Mouse (Mus musculus) embryonic facial prominence, embryonic 11.5 days (tissue): Measurements from ENCODE around the gene Emilin3. TPM values are rescaled to one million over a fixed set of nuclear protein-coding genes. Genes with fewer than 3 reads are reported as not detected.

Experiments
- ATAC-seq: fragments of 200-750 bp; cut with Nextera tagmentation; replicated peaks from 2 replicates; pipeline ENCODE4 v1.8.0; 2017; ENCODE audit warnings: low read depth; ENCODE audit not compliant: insufficient number of reproducible peaks, low FRiP score, low TSS enrichment
- DNase-seq: peaks from one replicate; pipeline ENCODE4 v3.0.0-alpha.2; 2015; ENCODE audit warnings: low spot score
- H3K27ac ChIP-seq: fragments of 300-500 bp; sonication (generic); replicated peaks from 2 replicates; pipeline ENCODE4 v1.5.1; 2014; ENCODE audit warnings: mild to moderate bottlenecking, low read depth, low read length, control low read depth
- H3K27me3 ChIP-seq: fragments of 300-500 bp; sonication (generic); 2 replicates; pipeline ENCODE4 v1.6.1; 2014; ENCODE audit warnings: mild to moderate bottlenecking, low read length, moderate library complexity, mixed read lengths; ENCODE audit not compliant: control insufficient read depth, insufficient read depth
- H3K36me3 ChIP-seq: fragments of 300-500 bp; sonication (generic); replicated peaks from 2 replicates; pipeline ENCODE4 v1.6.1; 2014; ENCODE audit warnings: low read depth, mild to moderate bottlenecking, low read length, moderate library complexity, mixed read lengths; ENCODE audit not compliant: control insufficient read depth, insufficient read depth
- H3K4me1 ChIP-seq: fragments of 300-500 bp; sonication (generic); 2 replicates; pipeline ENCODE4 v1.6.1; 2014; ENCODE audit warnings: low read length, mixed read lengths; ENCODE audit not compliant: control insufficient read depth, insufficient read depth
- H3K4me2 ChIP-seq: fragments of 300-500 bp; sonication (generic); 2 replicates; pipeline ENCODE4 v1.6.1; 2014; ENCODE audit warnings: low read depth, mild to moderate bottlenecking, control low read depth, low read length, moderate library complexity
- H3K4me3 ChIP-seq: fragments of 300-500 bp; sonication (generic); 2 replicates; pipeline ENCODE4 v1.5.1; 2014; ENCODE audit warnings: low read depth, low read length, control low read depth
- H3K9ac ChIP-seq: fragments of 300-500 bp; sonication (generic); replicated peaks from 2 replicates; pipeline ENCODE4 v1.6.1; 2014; ENCODE audit warnings: mild to moderate bottlenecking, control low read depth, low read length
- H3K9me3 ChIP-seq: fragments of 300-500 bp; sonication (generic); replicated peaks from 2 replicates; pipeline ENCODE4 v1.6.1; 2016; ENCODE audit warnings: mild to moderate bottlenecking, low read length, inconsistent platforms, mixed read lengths; ENCODE audit not compliant: control insufficient read depth
- WGBS: fragments of 180-500 bp; shearing (Covaris S2); extraction: QIAGEN DNeasy Blood & Tissue Kit; methylation state at CpG from one replicate; pipeline ENCODE4 v1.1.7; 2014; 5-methylcytosine and 5-hydroxymethylcytosine counted together
- polyA plus RNA-seq: library from polyadenylated mRNA; unstranded; fragments of >200 nt; fragmentation: Nextera tagmentation; extraction: Ambion mirVana; gene quantifications from 2 replicates; pipeline ENCODE4 v1.2.1, GENCODE M21; 2014

The Emilin3 gene
- polyA plus RNA-seq, 1 experiment from 2014 or later = 3.3 TPM

GRCm38 (mm10) chr2:160931378-160931777 lies 19.2 kb upstream of the Emilin3 start:
- no peak overlapping the region for H3K9ac ChIP-seq
- H3K27me3 ChIP-seq = no peaks in the 10 kb centered on the region
- ATAC-seq (no peak; the same call in 1 of the 2 replicates), DNase-seq (no peak)
- H3K27ac ChIP-seq = no peak overlapping the region
- H3K4me1 ChIP-seq = 0 out of 2 replicates have a peak, but pooled peaks cover 2% of the 10 kb centered on the region
- H3K36me3 ChIP-seq = no peaks in the 10 kb centered on the region
- H3K9me3 ChIP-seq = no peaks in the 10 kb centered on the region
- no peak overlapping the region for H3K4me3 ChIP-seq
- 92% methylated on average over 5 of the region's 5 CpGs for WGBS
- no peak overlapping the region for H3K4me2 ChIP-seq

- Histone ChIP-seq H3K9ac (no peak overlapping the region), H3K9me3 (no peaks in the 10 kb centered on the region), H3K4me3 (no peak overlapping the region), H3K4me2 (no peak overlapping the region), H3K27ac (no peak overlapping the region), H3K4me1 (no peaks in the 10 kb centered on the region; the same call in 1 of the 2 replicates), H3K36me3 (no peaks in the 10 kb centered on the region), H3K27me3 (no peaks in the 10 kb centered on the region)
- ATAC-seq = no peak
- no peak for DNase-seq
- WGBS = 85% methylated on average over 9 of the region's 9 CpGs
Measured at GRCm38 (mm10) chr2:160925203-160925602, 13.1 kb upstream of the Emilin3 start.

GRCm38 (mm10) chr2:160921285-160921684 lies 9.2 kb upstream of the Emilin3 start:
- Histone ChIP-seq H3K4me1 (no peaks in the 10 kb centered on the region; the same call in 1 of the 2 replicates), H3K27ac (no peak overlapping the region), H3K4me3 (no peak overlapping the region), H3K36me3 (no peaks in the 10 kb centered on the region), H3K9me3 (no peaks in the 10 kb centered on the region), H3K27me3 (no peaks in the 10 kb centered on the region), H3K4me2 (no peak overlapping the region), H3K9ac (no peak overlapping the region)
- no peak for DNase-seq
- WGBS = 60% methylated on average over 3 of the region's 7 CpGs
- no peak for ATAC-seq

- Histone ChIP-seq H3K27ac (no peak overlapping the region), H3K4me1 (peaks cover 3% of the 10 kb centered on the region), H3K9ac (no peak overlapping the region), H3K4me2 (no peak overlapping the region), H3K36me3 (no peaks in the 10 kb centered on the region), H3K27me3 (no peaks in the 10 kb centered on the region), H3K4me3 (no peak overlapping the region), H3K9me3 (no peaks in the 10 kb centered on the region)
- 88% methylated on average over 2 of the region's 2 CpGs for WGBS
- DNase-seq = no peak
- peak; percentile 39; the same call in 1 of the 2 replicates for ATAC-seq
Measured at GRCm38 (mm10) chr2:160918930-160919215, 6.7 kb upstream of the Emilin3 start.

- ATAC-seq (0 out of 2 replicates have a peak, but pooled peaks have one; percentile 54), DNase-seq (no peak)
- Histone ChIP-seq H3K36me3 (no peaks in the 10 kb centered on the region), H3K4me3 (no peak overlapping the region), H3K9ac (no peak overlapping the region), H3K27ac (no peak overlapping the region), H3K4me1 (peaks cover 3% of the 10 kb centered on the region), H3K9me3 (no peaks in the 10 kb centered on the region), H3K4me2 (no peak overlapping the region), H3K27me3 (no peaks in the 10 kb centered on the region)
- WGBS = 51% methylated on average over 8 of the region's 8 CpGs
Measured at GRCm38 (mm10) chr2:160918154-160918929, 6.2 kb upstream of the Emilin3 start.

GRCm38 (mm10) chr2:160917313-160917712 lies 5.2 kb upstream of the Emilin3 start:
- WGBS = 92% methylated on average over 3 of the region's 3 CpGs
- Histone ChIP-seq H3K4me1 (peaks cover 3% of the 10 kb centered on the region), H3K9ac (no peak overlapping the region), H3K36me3 (no peaks in the 10 kb centered on the region), H3K4me3 (no peak overlapping the region), H3K27me3 (peaks cover 5% of the 10 kb centered on the region; the same call in 1 of the 2 replicates), H3K27ac (no peak overlapping the region), H3K4me2 (no peak overlapping the region), H3K9me3 (no peaks in the 10 kb centered on the region)
- ATAC-seq (no peak), DNase-seq (no peak)

GRCm38 (mm10) chr2:160916714-160917113 lies 4.6 kb upstream of the Emilin3 start:
- ATAC-seq (no peak), DNase-seq (no peak)
- Histone ChIP-seq H3K4me1 (peaks cover 3% of the 10 kb centered on the region), H3K9me3 (no peaks in the 10 kb centered on the region), H3K36me3 (no peaks in the 10 kb centered on the region), H3K9ac (no peak overlapping the region), H3K27ac (no peak overlapping the region), H3K27me3 (peaks cover 9% of the 10 kb centered on the region), H3K4me2 (no peak overlapping the region), H3K4me3 (no peak overlapping the region)
- WGBS = 79% methylated on average over 8 of the region's 8 CpGs

GRCm38 (mm10) chr2:160915821-160916610 lies 3.9 kb upstream of the Emilin3 start:
- Histone ChIP-seq H3K27ac (no peak overlapping the region), H3K4me3 (no peak overlapping the region), H3K9ac (no peak overlapping the region), H3K36me3 (no peaks in the 10 kb centered on the region), H3K27me3 (peaks cover 11% of the 10 kb centered on the region), H3K4me1 (peaks cover 3% of the 10 kb centered on the region), H3K4me2 (no peak overlapping the region), H3K9me3 (no peaks in the 10 kb centered on the region)
- DNase-seq (no peak), ATAC-seq (no peak)
- WGBS = 79% methylated on average over 13 of the region's 13 CpGs
